Mouse (Mus musculus) macrophage (primary cell): ENCODE results near the gene Phc2. TPM values are rescaled to one million over a fixed set of nuclear protein-coding genes. Genes with fewer than 3 reads are reported as not detected.

ENCODE experiments used
- H3K27ac ChIP-seq: fragments of 350-480 bp; formaldehyde crosslinking; 2 replicates; pipeline ENCODE4 v1.9.0; 2021
- H3K36me3 ChIP-seq: fragments of 350-480 bp; formaldehyde crosslinking; 2 replicates; pipeline ENCODE4 v1.9.0; 2021; ENCODE audit errors: inconsistent target
- H3K4me3 ChIP-seq: fragments of 350-480 bp; formaldehyde crosslinking; 2 replicates; pipeline ENCODE4 v1.9.0; 2021; ENCODE audit errors: inconsistent target
- H3K79me2 ChIP-seq: fragments of 350-480 bp; formaldehyde crosslinking; 2 replicates; pipeline ENCODE4 v1.9.0; 2021; ENCODE audit errors: inconsistent target
- WGBS: methylation state at CpG from one replicate; pipeline ENCODE4 v1.1.7; 2026; ENCODE audit warnings: inconsistent platforms; ENCODE audit not compliant: missing documents; 5-methylcytosine and 5-hydroxymethylcytosine counted together
- polyA plus RNA-seq: library from polyadenylated mRNA; stranded (reverse); fragments of 250-400 nt; gene quantifications from 3 replicates; pipeline ENCODE4 v1.2.4, GENCODE M21; 2018; ENCODE audit warnings: inconsistent platforms

The Phc2 gene
- polyA plus RNA-seq, 1 experiment from 2014 or later = 66.8 TPM

DNA sequence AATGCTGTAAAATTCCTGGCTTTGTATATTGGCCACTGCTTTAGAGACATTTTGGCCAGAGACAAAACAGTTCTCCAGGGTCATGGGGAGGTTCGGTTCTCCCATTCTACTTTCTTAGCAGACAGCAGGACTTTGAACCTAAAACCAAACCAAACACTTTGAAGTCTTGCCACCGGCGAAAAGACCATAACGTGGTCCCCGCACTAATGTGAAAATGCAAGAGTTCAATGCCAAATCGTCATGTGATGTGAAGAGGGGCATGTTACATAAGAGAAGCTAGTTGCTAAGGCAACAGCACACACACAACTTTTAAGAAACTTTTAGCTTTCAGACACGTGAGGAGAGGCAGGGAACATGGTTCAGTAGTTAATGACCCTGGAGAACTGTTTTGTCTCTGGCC, 19.1 kb upstream of the Phc2 start:
- Histone ChIP-seq H3K36me3 (no peaks in the 10 kb centered on the region), H3K79me2 (no peaks in the 10 kb centered on the region), H3K27ac (no peak overlapping the region), H3K4me3 (no peak overlapping the region)
- 40% methylated on average over 7 of the region's 7 CpGs for WGBS

- Histone ChIP-seq H3K4me3 (no peak overlapping the region), H3K27ac (no peak overlapping the region), H3K36me3 (no peaks in the 10 kb centered on the region), H3K79me2 (no peaks in the 10 kb centered on the region)
- 78% methylated on average over 10 of the region's 10 CpGs for whole genome bisulfite sequencing
Measured at GRCm38 (mm10) chr4:128635894-128636585, 18.5 kb upstream of the Phc2 start.

DNA sequence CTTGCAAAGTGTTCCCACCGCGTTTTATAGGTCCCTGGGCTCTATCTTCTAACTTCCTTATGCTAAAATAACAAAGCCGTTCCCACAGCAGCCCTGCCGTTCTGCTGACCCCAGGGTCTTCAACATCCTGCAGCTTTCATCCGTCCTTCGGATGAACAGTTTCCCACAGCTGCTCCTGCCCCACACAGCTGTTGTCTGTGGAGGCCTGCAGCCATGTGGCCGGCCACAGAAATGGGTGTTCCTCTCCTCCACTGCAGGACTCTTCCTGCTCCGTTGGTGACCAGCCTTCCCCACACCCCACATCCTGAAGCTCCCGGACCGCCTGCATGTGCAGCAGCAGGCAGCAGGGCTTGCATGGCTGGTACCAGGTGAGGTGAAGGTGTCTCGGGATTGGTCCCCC, 17.3 kb upstream of the Phc2 start:
- no peak overlapping the region for H3K4me3 ChIP-seq
- 9% methylated on average over 11 of the region's 11 CpGs for WGBS
- H3K27ac ChIP-seq = no peak overlapping the region
- H3K36me3 ChIP-seq = no peaks in the 10 kb centered on the region
- no peaks in the 10 kb centered on the region for H3K79me2 ChIP-seq

- 81% methylated on average over 17 of the region's 18 CpGs for WGBS
- H3K4me3 ChIP-seq = no peak overlapping the region
- no peak overlapping the region for H3K27ac ChIP-seq
- H3K79me2 ChIP-seq = no peaks in the 10 kb centered on the region
- H3K36me3 ChIP-seq = no peaks in the 10 kb centered on the region
Measured at GRCm38 (mm10) chr4:128638265-128638923, 16.1 kb upstream of the Phc2 start.

DNA sequence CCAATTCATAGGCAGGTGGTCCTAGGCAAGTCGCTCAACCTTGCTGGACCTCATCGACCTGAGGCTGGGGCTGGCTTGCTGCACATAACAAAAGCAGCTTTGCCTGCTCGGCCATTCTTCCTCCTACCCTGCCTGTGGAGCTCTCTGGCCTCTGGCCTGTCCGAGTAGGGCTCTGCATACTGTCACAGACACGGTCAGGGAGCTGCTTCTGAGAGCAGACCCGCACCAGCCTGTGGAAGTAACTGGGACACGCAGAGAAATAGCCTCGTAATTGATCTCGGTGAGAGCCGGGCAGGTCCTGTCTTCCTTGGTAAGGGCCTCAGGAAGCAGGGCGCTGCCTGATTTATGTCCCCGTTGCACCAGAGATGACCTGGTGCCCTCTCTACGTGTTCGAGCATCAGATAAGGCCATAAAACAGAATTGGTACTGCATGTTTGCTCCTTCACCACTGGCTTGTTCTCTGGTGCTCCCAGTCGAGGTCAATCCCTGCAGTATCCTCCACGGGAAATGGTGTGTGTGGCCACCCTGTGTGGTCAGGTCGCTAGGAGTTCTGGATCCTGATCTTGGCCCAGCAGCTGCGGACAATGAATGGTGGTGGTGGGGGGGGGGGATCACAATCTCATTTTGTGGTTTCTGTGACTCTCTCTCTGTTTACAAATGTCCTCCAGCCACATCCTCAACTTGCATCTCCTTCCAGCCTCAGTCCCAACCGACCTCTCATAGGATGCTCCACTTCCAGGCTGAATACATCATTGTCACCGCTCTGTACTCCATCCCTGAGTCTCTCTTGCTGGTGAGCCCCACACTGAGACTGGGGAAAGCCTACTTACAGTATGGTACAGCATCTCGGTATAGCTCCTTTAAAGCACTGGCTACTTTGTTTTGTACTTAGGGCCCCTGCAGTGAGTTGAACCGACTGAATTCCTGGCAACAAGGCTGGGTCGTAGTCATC, 12.5 kb upstream of the Phc2 start:
- WGBS = 66% methylated on average over 23 of the region's 23 CpGs
- Histone ChIP-seq H3K79me2 (no peaks in the 10 kb centered on the region), H3K27ac (no peak overlapping the region), H3K4me3 (no peak overlapping the region), H3K36me3 (no peaks in the 10 kb centered on the region)

DNA sequence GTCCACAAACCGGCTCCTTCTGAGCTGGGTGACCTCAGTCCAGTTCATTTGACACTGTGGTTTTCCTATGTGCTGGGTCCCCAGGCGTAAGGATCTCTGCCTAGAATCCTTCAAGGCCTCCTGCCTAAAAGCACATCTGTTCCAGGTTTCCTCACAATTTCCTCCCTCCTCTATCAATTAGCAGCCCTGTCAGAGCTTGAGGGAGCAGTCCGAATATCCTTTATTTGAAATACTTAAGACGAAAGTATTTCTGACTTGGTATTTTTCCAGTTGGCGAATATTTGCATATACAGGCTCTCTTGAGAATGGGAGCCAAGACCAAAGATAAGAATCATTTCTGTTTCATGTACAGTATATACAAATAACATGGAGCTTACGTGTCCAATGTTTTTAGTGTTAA, 8.6 kb upstream of the Phc2 start:
- WGBS = 90% methylated on average over 6 of the region's 6 CpGs
- Histone ChIP-seq H3K27ac (no peak overlapping the region), H3K79me2 (no peaks in the 10 kb centered on the region), H3K4me3 (no peak overlapping the region), H3K36me3 (no peaks in the 10 kb centered on the region)

DNA sequence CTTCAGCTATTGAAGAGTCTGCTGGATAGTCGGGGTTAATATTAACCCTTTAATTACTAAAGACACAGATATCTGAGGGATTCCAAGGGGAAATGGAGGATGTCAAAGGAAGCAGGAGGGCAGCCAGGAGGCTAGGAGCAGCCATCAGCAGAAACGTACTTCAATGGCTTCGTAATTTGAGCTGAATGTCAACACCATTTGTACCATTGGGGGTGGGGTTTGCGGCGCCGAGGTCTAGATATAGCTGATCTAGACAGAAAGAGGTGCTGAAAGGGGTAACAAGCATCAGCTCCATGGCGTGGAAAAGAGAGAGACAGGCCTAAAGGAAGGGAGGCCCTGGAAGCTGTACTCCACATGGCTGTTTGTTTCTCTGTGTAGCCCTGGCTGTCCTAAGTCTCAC, 7.7 kb upstream of the Phc2 start:
- Histone ChIP-seq H3K4me3 (no peak overlapping the region), H3K36me3 (no peaks in the 10 kb centered on the region), H3K79me2 (no peaks in the 10 kb centered on the region), H3K27ac (no peak overlapping the region)
- 84% methylated on average over 7 of the region's 7 CpGs for WGBS

GRCm38 (mm10) chr4:128648567-128649255, 5.8 kb upstream of the Phc2 start:
- Histone ChIP-seq H3K27ac (no peak overlapping the region), H3K4me3 (no peak overlapping the region), H3K79me2 (no peaks in the 10 kb centered on the region), H3K36me3 (no peaks in the 10 kb centered on the region)
- WGBS = 93% methylated on average over 8 of the region's 8 CpGs

DNA sequence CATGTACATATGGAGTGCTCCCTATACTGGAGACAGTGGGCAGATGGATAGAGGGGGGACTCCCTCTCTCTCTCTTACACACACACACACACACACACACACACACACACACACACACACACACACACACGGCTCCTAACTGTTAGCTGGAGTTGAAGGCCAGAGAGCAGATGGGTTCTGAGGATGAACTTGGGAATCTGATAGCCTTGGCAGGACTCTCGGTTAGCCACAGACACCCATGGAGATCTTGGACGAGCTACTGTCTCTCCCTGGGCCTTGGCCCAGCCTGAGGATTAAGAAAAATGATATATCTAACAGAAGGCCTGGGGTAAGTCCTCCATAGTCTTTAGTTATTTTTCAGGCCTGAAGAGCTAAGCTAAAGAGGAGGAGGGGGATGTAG, 3.0 kb upstream of the Phc2 start:
- H3K27ac ChIP-seq = no peak overlapping the region
- H3K79me2 ChIP-seq = no peaks in the 10 kb centered on the region
- no peak overlapping the region for H3K4me3 ChIP-seq
- no peaks in the 10 kb centered on the region for H3K36me3 ChIP-seq
- 78% methylated on average over 3 of the region's 3 CpGs for WGBS

DNA sequence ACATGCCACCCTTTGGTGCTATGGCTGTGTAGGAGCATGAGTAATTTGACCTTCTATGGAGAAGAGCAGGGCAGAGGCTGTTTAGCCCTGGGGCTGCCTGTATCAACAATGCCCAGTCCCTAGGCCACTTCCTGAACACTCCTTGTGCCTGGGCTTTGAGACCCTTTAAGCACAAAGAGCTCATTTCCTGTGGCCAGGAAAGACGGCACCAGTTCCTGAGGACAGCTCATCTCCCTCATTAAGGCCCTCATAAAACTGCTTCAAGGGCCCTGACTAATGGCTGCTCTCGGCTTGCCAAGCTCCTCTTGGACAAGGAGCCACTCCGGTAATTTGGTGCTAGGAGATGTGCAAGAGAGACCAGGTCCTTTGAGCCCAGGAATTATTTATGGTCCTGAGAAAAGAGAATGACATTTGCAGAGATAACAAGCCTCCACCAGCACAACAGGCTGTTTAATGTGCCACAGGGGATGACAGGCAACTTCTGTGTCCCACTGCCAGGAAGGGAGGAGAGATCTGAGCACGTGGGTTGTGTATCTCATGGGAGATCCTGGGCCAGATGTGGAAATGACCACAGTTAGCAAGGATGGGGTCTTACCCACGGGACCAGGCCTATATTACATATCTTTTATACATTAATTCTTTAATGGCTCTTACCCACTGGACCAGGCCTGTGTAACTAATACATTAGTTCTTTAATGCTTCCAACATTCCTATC, 1.8 kb upstream of the Phc2 start:
- Histone ChIP-seq H3K27ac (no peak overlapping the region), H3K79me2 (no peaks in the 10 kb centered on the region), H3K36me3 (no peaks in the 10 kb centered on the region), H3K4me3 (no peak overlapping the region)
- 61% methylated on average over 5 of the region's 5 CpGs for WGBS

DNA sequence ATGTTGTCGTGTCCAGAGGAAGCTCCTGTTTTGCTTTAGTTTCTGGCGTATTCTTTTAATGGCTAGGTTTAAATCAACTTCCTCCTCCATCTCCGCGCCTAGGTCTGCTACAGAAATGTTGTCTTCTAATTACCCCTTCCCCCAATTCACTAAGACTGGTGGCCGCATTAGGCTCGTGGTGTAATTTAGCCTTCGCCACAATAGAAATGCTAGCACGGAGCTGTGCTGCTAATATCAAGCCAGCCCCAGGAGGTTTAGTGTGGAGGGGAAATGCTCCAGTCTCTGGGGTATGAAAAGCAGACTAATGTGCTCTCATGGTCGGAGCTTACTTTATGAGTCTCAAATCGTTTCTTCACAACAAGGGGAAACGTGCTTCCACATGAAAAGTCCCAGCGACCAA, 944 bp downstream of the Phc2 start:
- H3K36me3 ChIP-seq = no peaks in the 10 kb centered on the region
- H3K4me3 ChIP-seq = peak overlapping the region; percentile 32
- H3K27ac ChIP-seq = no peak overlapping the region
- WGBS = 5% methylated on average over 12 of the region's 12 CpGs
- no peaks in the 10 kb centered on the region for H3K79me2 ChIP-seq

DNA sequence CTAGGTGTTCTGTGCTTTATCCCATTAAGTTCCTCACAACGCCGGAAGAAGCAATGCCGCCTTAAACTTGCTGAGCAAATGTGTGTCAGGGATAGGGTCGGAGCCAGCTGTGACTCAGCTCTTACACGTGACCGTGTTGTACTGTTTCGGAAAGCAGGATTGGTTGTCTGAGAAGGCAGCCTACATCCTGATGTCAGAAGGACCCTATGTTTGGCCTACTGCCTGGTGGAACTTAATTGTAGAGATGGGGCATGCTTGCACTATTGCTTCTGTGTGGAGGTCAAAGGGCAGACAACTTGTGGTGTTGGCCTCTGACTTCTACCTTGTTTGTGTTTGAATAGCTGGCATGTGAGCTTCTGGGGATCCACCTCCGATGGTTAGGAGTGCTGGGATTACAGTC, 5.7 kb downstream of the Phc2 start:
- no peaks in the 10 kb centered on the region for H3K36me3 ChIP-seq
- no peaks in the 10 kb centered on the region for H3K79me2 ChIP-seq
- H3K4me3 ChIP-seq = no peak overlapping the region
- H3K27ac ChIP-seq = no peak overlapping the region
- WGBS = 95% methylated on average over 8 of the region's 8 CpGs

GRCm38 (mm10) chr4:128661063-128661462, 6.6 kb downstream of the Phc2 start:
- WGBS = 82% methylated on average over 8 of the region's 8 CpGs
- H3K4me3 ChIP-seq = no peak overlapping the region
- no peaks in the 10 kb centered on the region for H3K79me2 ChIP-seq
- H3K36me3 ChIP-seq = no peaks in the 10 kb centered on the region
- H3K27ac ChIP-seq = no peak overlapping the region

DNA sequence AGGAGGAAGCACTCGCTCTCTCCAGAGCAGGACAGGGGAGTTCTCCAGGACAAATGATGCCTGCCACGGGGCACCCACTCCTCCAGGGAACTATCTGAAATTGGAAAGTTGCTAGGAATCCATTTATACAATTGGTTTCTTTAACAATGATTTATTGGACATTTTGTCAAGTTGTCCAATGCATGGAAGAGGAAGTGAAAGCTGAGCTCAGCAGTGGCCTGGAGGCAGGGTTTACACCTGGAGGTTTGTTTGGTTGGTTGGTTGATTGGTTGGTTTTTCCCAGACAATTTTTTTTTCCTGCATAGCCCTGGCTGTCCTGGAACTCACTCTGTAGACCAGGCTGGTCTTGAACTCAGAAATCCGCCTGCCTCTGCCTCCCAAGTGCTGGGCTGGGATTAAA, 9.5 kb downstream of the Phc2 start:
- no peaks in the 10 kb centered on the region for H3K36me3 ChIP-seq
- 43% methylated on average over 2 of the region's 3 CpGs for WGBS

More for the DNA sequence above, 9.5 kb downstream of the Phc2 start:
- H3K4me3 ChIP-seq = no peak overlapping the region
- no peaks in the 10 kb centered on the region for H3K79me2 ChIP-seq
- no peak overlapping the region for H3K27ac ChIP-seq
